Mouse (Mus musculus): ENCODE data around the gene Hemk1. TPM values are rescaled to one million over a fixed set of nuclear protein-coding genes. Genes with fewer than 3 reads are reported as not detected.
"Not testable (repeated sequence)": the region's sequence is repeated elsewhere in the genome, so short reads cannot be mapped to it uniquely, and the experiment has no call there.

Hemk1 gene
- total RNA-seq, 4 experiments from 2014 or later: 15.6 to 20.6 (median 18.5) TPM

DNA sequence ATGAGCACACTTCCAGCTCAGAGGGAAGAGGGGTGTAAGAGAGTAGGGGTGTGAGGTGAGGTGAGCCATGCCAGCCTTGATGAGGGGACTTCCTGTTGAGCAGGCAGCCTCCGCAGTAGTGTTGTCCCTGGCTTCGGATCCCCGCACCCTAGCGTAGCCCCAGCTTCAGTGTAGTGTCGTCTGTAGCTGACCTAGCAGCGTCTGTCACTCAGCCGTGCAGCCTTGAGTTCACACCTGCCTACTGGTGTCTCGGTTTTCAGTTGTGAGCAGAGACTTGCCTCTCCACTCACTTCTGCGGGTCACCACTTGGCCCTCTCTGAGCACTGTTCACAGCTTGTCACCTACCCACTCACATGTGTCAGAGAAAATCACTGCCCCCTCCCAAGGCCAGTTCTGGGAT lies 29.0 kb downstream of the Hemk1 start:
- no peak for DNase-seq (ENCODE audit: low spot score in 2 of 2)

DNA sequence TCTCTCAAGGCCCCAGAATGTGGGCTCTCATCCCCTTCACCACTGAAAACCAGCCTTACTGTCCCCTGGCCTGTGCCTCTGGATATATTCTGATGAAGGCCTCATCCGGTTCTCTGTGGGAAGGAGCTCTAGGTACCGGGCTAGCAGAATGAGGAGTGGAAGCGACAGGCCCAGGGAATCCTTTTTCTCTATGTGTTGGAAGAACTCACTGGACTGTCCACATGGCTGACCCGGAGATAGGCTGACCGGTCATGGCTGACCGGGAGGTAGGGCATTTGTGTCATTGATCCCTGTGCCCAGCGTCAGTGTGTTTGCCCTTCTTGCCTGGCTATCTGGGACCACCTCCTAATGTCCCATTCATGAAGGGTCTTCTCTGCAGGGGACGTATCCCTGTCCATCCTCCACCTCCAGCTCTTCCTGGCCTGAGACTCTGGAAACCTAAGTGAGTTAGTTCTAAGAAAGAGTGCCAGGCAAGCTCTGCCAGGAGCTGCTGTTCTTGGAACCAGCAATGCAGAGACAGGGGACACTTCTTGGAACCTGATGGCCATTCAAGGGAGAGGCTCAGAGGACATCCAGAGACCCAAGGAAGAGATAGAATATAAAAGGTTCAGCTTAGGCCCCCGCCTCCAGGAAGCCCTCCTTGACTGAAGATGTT lies 29.7 kb downstream of the Hemk1 start:
- DNase-seq (ENCODE audit: low spot score in 2 of 2): no peak

- no peak for DNase-seq (ENCODE audit: low spot score in 2 of 2)
These were observed 30.3 kb downstream of the Hemk1 start for GRCm38 (mm10) chr9:107307886-107308285.

DNA sequence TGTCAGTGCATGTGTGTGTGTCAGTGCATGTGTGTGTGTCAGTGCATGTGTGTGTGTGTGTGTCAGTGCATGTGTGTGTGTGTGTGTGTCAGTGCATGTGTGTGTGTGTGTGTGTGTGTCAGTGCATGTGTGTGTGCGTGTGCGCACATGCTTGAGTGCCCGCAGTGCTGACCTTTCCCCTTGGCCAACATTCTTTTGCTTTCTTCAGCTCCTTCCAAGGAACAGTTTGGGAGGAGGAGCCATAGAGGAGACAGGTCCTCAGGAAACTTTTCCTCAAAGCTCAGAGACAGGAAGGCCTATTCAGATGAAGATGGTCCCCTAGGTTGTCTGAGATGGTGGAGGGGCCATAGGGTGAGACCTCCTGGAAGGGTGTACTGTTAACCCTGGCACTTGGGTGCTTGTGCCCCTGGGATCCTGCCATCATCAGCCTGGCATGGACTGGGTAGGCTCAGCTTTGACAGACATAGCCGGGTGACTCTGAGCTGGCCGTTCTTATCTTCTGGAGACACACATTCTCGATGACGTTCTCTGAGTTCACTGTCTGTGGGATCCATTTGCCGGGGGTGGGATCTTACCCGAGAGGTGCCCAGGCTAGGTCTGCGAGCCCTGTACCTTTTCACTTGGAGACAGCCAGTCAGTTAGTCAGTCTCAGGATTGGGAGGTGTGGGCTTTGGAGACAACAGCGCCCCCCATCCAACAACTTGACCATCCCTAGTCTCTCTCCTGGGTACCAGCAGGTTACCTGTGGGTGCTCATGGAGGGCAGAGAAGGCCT lies 30.9 kb downstream of the Hemk1 start:
- DNase-seq (ENCODE audit: low spot score in 2 of 2): no peak

DNA sequence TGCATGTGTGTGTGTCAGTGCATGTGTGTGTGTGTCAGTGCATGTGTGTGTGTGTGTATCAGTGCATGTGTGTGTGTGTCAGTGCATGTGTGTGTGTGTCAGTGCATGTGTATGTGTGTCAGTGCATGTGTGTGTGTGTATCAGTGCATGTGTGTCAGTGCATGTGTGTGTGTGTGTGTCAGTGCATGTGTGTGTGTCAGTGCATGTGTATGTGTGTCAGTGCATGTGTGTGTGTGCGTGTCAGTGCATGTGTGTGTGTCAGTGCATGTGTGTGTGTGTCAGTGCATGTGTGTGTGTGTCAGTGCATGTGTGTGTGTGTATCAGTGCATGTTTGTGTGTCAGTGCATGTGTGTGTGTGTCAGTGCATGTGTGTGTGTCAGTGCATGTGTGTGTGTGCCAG lies 31.5 kb downstream of the Hemk1 start:
- DNase-seq (ENCODE audit: low spot score in 2 of 2): not testable (repeated sequence)

GRCm38 (mm10) chr9:107305601-107306542 lies 32.3 kb downstream of the Hemk1 start:
- DNase-seq (ENCODE audit: low spot score in 2 of 2): no peak

DNA sequence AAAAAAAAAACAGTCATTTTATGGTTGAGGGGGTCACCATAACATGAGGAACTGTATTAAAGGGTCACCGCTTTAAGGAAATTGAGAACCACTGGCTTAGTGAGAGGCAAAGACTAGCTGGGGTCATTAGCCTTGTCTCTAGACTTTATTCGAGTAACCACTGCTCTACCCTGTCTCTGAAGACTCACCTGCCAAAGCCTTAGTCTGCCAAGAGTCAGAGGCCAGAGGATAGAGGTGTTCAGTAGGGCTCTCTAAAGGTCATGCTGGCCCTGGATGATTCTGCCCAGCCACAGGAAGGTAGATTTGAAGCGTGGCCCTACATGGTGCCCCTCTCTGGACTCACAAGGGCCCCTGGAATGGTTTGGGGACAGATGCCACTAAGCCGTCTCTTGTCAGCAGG lies 33.1 kb downstream of the Hemk1 start:
- DNase-seq (ENCODE audit: low spot score in 2 of 2): no peak

DNA sequence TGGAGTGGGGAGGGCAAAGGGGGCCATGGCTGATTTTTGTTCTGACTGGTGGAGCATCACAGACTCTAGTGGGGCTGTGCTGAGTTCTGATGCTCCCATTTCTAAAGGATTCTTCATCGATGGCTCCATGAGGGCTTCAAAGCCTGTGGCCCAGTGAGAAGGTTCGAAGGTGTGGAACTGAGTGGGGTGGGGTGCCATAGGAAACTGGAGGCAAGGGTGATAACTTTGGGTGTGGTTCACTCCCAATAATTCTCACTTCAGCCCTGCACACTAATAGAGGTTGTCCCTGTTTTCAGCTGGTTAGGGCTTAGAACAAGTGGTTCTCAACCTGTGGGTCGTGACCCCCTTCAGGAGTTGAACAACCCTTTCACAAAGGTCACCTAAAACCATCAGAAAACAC lies 33.8 kb downstream of the Hemk1 start:
- DNase-seq (ENCODE audit: low spot score in 2 of 2): no peak

DNA sequence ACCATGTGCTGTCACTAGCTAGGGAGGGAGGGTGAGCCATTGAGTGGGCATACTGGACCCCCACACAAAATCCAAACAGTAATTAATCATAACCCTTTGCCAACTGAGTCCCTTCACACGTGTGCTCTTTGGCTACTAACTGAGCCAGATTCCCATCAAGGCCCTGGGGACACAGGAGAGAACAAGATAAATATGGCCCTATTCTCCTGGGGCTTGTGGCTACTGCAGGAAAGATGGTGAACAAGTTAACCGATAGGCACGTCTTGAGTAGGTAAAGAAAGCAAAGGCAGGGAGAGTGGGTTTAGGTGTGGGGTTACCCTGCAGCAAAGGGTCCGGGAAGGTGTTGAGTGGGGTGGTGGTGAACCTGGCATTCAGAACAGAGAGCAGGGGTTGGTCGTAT lies 34.2 kb downstream of the Hemk1 start:
- no peak for DNase-seq (ENCODE audit: low spot score in 2 of 2)

DNA sequence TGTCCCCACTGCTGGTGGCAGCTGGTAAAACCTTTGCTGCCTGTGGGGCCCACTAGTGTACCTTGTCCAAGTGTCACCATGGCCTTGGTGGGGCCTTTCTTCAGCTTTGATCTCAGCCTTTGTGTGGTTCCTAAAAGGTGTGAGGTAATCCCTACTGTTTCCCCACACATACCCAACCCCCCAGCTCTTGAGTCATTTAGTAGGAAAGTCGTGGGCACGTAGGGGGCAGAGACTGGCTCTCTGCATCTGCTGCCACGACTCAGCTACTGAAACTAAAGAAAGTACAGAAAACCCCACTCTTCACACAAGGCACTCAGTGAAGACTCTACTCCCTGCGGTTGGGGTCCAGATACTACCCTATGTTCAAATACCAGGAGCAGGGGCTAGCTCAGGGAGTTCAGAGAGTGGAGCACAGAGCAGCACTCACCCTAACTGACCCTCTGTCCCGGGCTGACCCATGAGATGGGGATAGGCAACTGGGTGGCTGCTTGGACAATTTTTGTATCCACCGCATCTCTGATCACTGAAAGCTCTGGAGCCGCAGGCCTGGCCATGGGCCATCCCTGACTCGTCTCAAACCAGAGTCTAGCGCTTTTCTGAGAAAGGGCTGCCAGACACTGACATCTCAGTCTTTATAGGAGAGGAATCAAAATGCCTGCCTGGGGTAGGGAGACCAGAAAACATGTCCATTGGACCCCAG lies 34.9 kb downstream of the Hemk1 start:
- no peak for DNase-seq (ENCODE audit: low spot score in 2 of 2)

- DNase-seq (ENCODE audit: low spot score in 2 of 2): no peak
These were observed 35.6 kb downstream of the Hemk1 start for GRCm38 (mm10) chr9:107302592-107302991.

DNA sequence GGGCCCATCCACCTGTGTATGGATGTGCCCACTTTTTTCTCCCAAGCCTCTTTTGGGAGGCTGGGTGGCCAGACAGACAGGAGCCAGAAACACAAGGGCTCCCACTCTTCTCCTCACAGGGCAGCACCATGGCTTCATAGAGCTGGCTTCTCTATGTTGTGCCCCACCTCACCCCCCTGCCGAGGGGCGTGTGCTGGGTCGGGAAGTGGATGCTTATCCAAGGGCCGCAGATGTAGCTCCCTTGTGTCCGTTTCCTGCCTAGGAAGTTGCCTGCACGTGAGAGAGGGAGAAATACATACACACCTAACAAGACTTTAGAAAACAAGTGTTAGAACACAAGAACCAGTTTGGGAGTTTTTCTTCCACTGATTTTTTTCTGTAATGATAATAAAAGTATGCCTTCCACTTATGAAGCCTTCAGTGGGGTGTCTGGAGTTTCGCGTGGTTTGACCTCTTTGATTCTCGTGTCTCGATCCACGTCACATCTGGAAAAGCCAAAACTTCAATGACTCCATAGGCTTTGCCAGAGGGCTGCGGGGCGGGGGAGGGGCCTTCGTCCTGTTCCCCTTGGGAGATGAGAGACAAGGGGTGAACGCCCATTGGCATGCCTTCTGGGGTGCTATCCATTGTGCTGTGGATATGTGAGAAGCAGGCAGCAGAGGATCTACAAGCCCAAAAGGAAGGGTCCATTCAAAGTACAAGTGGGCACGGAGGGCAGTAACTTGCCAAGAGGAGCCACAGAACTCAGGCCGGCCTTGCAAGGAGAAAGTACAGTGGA lies 36.4 kb downstream of the Hemk1 start:
- no peak for DNase-seq (ENCODE audit: low spot score in 2 of 2)

DNA sequence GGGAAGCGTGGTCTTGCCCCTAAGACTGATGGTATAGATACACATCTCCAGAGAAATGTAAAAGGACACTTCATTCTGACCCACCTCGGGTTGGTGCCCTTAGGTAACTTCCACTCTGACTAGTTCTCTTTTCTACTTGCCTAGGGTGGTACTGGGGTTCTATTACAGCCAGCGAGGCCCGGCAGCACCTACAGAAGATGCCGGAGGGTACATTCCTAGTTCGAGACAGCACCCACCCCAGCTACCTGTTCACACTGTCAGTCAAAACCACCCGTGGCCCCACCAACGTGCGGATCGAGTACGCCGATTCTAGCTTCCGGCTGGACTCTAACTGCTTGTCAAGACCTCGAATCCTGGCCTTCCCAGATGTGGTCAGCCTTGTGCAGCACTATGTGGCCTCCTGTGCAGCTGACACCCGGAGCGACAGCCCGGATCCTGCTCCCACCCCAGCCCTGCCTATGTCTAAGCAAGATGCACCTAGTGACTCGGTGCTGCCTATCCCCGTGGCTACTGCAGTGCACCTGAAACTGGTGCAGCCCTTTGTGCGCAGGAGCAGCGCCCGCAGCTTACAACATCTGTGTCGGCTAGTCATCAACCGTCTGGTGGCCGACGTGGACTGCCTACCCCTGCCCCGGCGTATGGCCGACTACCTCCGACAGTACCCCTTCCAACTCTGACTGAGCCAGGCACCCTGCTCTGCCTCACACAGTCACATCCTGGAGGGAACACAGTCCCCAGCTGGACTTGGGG lies 37.8 kb downstream of the Hemk1 start:
- no peak for DNase-seq (ENCODE audit: low spot score in 2 of 2)

GRCm38 (mm10) chr9:107299783-107300182 lies 38.4 kb downstream of the Hemk1 start:
- DNase-seq (ENCODE audit: low spot score in 2 of 2): no peak

- DNase-seq (ENCODE audit: low spot score in 2 of 2): no peak
These were observed 39.3 kb downstream of the Hemk1 start for GRCm38 (mm10) chr9:107298876-107299275.

GRCm38 (mm10) chr9:107298059-107298780 lies 39.9 kb downstream of the Hemk1 start:
- no peak for DNase-seq (ENCODE audit: low spot score in 2 of 2)

GRCm38 (mm10) chr9:107297658-107298057 lies 40.5 kb downstream of the Hemk1 start:
- DNase-seq (ENCODE audit: low spot score in 2 of 2): no peak

GRCm38 (mm10) chr9:107297059-107297458 lies 41.1 kb downstream of the Hemk1 start:
- no peak for DNase-seq (ENCODE audit: low spot score in 2 of 2)

DNA sequence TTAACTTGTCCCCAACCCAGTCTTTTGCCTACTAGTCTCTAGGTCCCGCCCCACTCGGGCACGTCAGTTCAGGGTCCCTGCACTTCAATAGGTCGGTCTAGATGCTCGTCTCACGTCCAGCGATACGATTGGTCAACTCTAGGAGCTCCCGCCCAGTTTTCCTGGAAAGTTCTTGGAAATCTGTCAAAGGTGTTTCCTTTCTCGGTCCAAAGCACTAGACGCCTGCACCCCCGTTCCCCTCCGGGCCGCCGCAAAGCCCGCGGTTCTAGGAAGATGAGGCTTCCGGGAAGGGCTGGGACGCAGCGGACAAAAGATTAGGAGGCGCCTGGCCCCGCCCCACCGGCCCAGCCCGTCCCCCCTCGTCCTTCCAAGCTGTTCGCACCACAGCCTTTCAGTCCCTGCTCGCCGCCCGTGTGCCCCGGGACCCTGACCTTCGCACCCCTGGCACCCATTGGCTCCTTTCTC lies 41.6 kb downstream of the Hemk1 start:
- peak; percentile 87 to 93 for DNase-seq (ENCODE audit: low spot score in 2 of 2)
